Mouse (Mus musculus) large intestine, adult 2 months (tissue): ENCODE data around the gene Ccdc84. TPM values are rescaled to one million over a fixed set of nuclear protein-coding genes. Genes with fewer than 3 reads are reported as not detected.
"Not testable (repeated sequence)": the region's sequence is repeated elsewhere in the genome, so short reads cannot be mapped to it uniquely, and the experiment has no call there.

Source experiments
- DNase-seq: peaks from one replicate; pipeline ENCODE4 v3.0.0-alpha.2; 2012; ENCODE audit warnings: low read depth, low spot score
- WGBS: fragments of 180-500 bp; shearing (Covaris S2); methylation state at CpG from one replicate; pipeline ENCODE4 v1.1.7; 2018; 5-methylcytosine and 5-hydroxymethylcytosine counted together
- polyA plus RNA-seq: library from polyadenylated mRNA; depleted of rRNA; stranded (reverse); fragments of >200 nt; gene quantifications from 2 replicates; pipeline ENCODE4 v1.2.3, GENCODE M21; 2012; rRNA removed

Gene Ccdc84
- 18.0 and 30.4 TPM in 2 replicates for polyA plus RNA-seq

DNA sequence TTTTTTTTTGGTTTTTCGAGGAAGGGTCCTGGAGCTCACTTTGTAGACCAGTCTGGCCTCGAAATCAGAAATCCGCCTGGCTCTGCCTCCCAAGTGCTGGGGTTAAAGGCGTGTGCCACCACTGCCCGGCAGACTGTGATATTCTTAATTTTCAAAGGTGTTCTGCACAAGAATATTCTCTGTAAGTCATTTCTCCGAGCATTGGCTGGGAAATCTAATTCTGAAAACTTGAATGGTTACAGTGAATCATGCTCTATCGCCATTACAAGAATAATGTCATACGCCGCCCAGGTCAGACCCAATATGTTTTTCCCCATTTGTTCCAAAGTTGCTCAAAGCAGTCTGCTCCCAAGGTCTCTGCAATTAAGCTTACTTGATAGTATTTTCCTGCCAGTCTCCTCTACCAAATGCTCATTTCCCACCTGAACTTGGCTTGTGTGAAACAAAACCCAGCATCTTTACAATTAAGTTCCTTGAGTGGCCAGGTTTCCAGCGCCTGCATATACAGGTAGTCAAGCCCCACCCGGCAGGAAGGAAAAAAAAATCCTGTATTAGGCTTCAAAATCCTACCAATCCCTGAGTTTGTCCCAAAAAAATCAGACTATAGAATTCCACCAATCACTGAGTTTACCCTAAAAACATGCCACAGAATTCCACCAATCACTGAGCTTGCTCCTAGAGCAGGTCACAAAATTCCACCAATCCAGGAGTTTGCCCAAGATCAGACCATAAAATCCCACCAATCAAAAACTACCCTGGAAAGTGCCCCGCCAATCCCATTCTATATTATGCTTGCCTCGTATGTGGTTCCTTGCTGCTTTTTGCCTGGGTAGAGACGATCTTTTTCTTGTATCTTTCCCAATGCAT, at the start of gene Ccdc84:
Gene Ccdc84, minus strand, starts transcription at position 51 of the 867 bp plus-strand sequence.
- DNase-seq = no peak
- WGBS = 72% methylated on average over 14 of the region's 14 CpGs

DNA sequence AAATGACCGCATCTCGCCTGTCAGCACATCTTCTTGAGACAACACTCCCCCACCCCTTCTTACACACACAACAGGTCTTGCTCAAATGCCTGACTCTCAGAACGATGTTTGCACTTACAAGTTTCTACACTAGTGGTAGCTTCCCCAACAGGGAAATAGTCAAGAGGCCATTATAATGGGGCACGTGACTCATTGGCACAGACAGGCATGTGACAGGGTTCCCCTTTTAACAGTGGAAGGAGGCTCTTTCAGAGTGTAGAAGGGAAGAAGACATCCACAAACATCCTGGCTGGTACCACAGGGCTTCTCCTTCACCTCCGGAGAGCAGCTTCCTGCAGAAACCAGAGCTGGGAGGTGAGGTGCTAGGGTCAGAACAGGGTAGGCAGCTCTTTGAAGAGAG, 43.6 kb upstream of the Ccdc84 start:
- WGBS = 72% methylated on average over 5 of the region's 5 CpGs
- no peak for DNase-seq

DNA sequence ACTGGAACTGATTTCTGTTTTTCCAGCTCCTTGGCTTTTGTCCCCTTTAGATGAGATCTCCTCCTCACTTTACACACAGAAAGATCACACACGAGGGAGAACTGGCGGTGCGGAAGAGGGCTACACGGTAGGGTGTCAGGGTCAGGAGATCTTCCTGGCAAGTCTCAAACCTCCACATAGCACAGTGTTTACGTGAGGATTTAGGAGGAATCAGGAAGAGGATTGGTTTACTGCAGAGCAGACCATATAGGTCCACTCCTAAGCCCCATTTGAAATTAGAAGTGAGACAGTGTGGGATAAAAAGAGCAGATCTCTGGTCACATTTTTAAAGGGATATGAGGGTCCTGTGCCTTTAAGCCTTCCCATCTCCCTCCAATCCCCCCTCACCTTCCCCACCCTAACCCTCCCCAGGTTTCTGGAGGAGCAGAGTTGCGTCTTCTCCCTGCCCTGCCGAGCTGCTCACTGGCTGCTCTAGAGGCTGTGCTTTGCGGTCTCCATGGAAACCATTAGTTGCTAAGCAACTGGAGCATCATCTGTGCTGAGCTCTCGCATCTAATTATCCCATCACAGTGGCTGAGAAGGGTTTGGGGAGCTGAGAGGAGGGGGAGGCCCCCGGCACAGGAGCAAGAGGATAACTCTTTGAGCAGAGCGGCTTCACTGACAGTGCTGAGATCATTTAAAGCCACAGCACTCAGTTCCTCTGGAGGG, 38.8 kb upstream of the Ccdc84 start:
- no peak for DNase-seq
- WGBS = 21% methylated on average over 11 of the region's 11 CpGs

DNA sequence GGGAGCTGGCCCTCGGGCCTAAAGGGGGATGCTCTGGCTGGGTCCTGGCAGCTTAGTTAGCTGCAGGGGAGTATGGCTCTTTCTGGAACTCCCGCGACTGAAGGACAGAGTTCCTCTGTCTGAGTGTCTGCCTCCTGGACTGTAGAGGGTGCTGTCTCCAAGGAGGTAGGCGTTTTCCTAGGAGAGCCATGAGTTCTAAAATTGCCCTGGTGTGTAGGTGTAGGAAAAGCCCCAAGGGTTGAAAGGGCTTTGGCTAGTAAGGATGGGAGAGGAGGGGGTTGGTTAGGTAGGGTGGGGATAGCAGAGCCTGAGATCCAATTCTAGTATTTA, 36.5 kb upstream of the Ccdc84 start, which contains the start of gene Upk2:
Gene Upk2, minus strand, starts transcription at position 86 of the 330 bp plus-strand sequence.
- 35% methylated on average over 4 of the region's 4 CpGs for WGBS
- no peak for DNase-seq

DNA sequence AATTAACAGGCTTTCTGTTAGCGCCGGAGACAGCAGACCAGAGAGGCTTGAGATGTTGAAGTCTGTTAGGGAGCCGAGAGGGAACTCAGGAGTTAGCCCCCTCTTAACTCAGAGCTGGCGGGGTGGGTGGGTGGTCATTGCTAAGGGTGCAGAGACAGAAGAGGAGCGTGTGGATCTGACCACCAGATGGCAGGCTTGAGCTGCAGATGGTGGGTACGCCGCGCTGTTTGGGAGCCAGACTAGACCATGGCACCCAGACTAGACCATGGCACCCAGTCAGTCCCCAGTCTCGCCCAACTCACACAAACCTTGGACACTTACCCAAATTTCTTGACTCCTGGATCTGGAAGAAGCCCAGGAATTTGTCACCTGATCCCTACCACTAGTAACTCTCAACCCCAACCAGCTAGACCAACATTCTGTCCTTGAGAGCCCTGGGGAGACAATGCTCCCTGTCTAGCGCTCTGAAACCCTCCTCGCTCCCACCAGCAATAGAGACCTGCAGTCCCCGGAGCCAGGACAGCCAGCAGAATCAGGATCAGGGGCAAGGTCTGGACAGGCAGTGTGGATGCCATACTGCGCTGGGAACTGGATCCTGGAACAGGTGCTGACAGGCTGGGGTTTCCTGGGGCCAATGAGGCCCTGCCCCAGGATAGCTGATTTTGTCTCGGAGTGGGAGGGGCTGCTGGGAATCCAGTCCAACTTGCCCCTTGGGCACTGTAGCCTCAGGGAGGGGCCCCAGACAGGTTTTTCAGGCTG, 35.9 kb upstream of the Ccdc84 start:
- WGBS = 16% methylated on average over 14 of the region's 14 CpGs
- peak; percentile 47 for DNase-seq

DNA sequence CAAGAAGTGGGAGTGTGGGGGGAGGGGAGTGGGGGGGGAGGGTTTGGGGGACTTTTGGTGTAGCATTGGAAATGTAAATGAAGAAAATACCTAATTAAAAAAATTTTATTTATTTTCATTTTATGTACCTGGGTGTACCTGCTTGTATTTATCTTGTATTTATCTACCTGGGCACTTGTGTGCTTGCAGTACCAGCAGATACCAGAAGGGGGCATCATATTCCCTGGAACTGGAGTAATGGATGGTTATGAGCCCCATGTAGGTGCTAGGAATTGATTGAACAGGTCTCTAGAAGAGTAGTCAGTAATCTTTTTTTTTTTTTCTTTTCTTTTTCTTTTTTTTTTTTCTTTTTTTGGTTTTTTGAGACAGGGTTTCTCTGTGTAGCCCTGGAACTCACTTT, 32.0 kb upstream of the Ccdc84 start:
- no peak for DNase-seq

DNA sequence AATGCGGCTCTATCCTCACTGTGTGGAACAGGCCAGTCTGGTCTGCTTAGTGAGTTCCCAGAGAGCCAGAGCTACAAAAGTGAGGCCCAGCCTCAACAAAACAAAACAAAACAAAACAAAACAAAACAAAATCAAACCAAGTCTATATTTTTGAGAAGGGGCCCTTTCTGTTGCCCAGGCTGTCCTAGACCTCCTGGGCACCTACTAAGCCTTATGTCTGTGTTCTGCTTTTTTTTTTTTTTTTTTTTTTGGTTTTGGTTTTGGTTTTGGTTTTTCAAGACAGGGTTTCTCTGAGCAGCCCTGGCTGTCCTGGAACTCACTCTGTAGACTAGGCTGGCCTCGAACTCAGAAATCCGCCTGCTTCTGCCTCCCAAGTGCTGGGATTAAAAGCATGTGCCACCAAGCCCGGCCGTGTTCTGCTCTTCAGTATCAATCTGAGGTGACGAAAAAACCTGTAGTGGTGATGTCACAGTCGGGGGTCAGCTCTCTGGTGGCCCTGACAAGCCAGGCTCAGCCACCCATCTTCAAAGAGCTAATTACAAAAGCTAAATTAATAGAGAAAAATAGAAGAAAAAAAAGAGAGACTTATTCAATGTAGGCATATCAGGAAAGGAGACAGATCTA, 26.1 kb upstream of the Ccdc84 start:
- not testable (repeated sequence) for DNase-seq
- 85% methylated on average over 7 of the region's 7 CpGs for WGBS

DNA sequence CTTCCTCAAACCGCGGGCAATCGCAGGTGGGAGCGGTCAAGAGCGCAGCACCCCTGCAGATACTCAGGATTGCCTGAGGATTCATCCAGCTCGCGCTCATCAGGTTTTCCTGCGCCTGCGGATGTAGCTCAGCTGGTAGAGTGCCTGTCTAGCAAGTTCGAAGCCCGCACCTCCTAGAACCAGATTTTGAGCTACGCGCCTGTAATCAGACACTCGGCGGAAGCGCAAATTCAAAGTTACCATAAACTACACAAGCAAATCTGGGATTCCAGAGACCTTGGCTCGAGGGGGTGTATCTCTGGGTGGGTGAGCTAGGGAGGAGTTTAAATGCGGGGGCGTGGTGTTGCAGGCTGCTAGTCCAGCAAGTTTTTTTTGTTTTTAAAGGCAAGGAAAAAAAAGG, 22.6 kb upstream of the Ccdc84 start, which contains the start of gene Foxr1:
Gene Foxr1, minus strand, starts transcription at position 176 of the 400 bp plus-strand sequence.
- DNase-seq = no peak
- WGBS = 71% methylated on average over 19 of the region's 19 CpGs

DNA sequence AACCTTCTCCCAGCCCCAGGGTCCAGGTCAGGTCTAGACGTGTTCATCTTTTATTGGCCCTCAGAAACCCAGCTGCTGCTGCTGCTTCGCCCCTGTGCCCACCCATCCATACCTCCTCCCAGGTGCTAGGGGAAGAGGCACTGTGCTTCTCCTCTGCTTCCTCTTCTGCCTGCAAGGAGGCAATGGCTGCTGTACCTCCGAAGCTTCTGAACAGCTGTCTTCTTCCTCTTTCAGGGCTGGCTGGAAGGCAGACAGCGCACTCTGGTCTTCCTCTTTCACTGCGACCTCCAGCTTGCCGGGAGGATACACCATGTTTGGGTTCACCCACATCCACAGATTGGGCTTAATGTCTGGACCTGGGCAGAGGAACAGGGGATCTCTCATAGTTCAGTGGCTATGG, 17.4 kb upstream of the Ccdc84 start:
- 60% methylated on average over 6 of the region's 6 CpGs for WGBS
- no peak for DNase-seq

DNA sequence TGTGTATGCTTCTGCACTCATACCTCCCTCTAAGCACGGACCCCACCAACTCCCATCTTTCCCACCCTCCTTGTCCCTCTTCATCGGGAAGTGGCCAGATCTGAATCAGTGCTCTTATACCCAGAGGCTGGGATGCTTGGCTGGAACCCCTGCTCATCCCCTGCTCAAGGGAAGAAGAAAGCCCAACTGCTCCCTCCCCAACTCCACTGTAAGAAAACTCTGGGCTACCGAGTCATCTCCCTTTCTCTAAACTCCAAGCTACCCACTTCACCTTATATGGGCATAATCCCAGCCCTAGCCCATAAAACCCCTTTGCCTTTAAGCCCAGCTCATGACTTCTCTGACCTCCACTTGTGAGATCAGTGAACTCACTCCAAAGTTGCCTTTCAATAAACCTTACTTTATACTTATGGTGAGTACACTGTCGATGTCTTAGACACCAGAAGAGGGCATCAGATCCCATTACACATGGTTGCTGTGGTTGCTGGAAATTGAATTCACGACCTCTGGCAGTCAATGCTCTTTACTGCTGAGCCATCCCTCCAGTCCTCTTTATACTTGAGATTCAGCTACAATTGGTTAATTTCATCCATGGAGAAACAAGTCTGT, 14.3 kb upstream of the Ccdc84 start:
- 38% methylated on average over 5 of the region's 5 CpGs for WGBS
- no peak for DNase-seq

DNA sequence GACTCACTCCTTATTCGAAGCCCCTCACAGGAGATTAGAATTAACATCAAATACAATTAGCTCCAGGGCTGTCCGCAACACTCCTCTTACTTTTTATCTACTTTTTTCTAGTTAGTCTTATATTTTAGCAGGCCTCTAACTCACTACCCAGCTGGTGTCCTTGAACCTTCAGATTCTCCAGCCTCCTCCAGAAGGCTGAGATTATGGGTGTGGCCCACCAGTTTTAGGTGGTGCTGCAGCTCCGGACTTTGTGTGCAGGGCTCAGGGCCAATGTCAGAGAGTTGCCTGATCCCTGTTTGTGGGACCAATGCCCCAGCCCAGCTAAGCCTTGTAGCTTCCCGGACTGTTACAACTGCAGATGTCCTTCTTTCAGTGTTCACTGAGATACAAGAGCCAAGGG, 5.2 kb upstream of the Ccdc84 start:
- no peak for DNase-seq
- 55% methylated on average over 4 of the region's 4 CpGs for WGBS

DNA sequence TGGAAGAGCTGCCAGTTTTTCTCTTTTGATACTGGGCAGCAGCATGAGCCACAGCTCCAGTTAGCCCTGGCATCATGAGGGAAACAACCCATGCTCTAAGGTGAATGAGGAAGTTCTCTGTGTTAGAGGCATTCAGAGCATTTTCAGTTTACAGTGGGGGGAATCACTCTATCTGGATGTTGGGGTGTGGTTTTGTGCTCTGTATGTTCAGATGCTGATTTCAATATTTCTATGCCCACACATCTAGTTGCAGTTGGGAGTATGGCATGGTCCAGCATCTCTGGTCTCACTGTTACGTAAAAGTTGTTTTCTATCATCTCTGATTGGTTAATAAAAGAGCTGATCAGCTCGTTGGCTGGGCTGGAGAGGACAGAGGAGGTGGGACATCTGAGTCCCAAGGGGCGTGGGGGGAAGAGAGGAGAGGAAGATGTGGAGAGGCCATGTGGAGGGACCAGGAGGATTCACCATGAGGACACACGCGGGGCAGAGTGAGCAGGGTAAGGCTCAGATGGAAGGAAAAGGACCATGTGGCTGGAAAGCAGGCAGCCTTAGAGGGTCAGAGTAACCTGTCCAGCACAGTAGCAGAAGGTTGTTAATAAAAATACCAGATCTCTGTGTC, 2.0 kb upstream of the Ccdc84 start:
- DNase-seq = no peak
- WGBS = 64% methylated on average over 5 of the region's 5 CpGs

DNA sequence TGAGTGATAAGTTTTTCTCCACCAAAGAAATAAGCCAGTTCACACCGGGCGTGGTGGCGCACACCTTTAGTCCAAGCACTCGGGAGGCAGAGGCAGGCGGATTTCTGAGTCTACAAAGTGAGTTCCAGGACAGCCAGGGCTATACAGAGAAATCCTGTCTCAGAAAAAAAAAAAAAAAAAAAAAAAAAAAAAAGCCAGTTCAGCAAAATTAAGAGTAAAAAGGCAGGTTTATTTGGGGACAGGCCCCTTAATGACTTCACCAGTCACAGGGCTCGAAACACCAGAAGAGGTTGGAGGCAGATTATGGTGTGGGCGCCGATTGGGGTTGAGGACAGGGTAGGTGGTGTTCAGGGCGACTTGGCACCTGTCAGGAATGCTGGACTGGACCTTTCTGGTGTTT, 1.4 kb upstream of the Ccdc84 start:
- not testable (repeated sequence) for DNase-seq
- 94% methylated on average over 9 of the region's 9 CpGs for WGBS

DNA sequence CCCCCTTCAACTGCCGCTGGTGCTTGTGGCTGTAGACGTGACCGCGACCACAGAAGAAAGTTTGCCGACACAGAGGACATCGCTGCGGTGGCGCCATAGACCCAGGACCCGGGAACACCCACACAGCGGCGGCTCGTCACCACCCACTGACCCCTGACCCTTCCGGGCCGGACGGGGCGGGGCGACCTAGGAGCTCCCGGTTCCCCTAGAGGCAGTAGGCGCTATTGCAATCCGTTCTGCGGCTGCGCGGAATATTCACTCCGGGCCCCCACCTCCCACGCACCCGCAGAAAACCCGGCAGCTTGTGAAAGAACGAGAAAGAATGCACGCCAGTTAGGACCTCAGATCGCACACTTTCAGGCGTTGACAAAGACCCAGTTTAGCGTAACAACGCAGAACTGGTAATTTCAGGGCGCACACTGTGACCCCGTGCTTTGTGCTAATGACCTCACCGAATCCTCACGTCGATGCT, 441 bp downstream of the Ccdc84 start:
- WGBS = under 1% methylated on average over 38 of the region's 38 CpGs
- DNase-seq = peak; percentile 71

DNA sequence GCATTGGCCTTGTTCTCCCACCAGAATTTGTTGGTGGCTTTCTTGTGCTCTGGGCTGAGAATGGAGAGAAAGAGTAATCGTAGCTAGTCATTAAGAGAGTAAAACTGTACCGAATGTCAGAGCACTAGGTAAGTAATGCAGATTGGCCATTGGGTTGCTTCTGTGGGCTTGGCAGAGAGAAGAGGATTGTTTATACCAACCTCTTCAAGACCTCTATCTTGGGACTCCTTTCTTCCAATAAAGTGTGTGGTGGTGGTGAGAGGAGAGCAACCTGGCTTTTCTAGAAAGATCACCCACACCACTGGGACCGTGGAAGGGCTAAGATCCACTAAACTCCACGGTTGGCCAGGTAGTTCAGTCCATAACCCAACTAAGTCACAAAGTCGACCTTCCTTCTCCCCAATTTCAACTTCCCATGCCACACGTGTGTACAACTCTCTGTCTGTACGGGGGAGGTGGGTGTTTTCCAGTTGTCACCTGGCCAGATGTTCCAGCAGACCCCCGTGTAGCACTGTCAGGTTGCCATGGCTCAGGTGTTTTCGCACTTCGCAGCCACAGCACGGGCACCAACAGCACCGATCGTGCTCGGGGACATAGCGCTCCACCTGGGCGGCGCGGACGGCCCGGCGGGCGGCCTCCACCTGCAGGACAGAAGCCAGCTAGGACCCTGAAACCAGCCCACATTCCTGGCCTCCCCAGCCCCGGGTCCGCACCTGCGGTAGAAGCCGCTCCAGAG, 1.0 kb downstream of the Ccdc84 start:
- WGBS = 3% methylated on average over 26 of the region's 26 CpGs

DNA sequence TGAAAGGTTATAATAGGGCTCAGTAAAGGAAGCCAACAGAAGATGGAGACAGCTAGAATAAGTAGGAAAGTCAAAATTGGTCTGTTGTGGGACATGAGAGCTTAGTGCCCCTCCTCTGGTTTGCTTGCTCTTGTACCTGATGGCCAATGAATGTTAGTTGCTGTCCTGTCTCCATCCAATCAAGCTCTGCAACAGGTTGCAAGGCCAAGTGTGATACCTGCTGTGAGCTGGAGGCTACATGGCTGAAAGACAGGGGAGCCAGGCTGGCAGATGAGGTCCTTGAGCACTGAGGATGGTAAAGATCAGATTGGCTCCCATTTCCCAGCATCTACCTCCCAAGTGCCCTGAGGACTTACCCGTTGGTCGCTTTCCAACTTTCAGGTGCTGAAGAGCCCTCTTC, 5.6 kb downstream of the Ccdc84 start:
- WGBS = 79% methylated on average over 2 of the region's 2 CpGs

More for the DNA sequence above, 1.0 kb downstream of the Ccdc84 start:
- no peak for DNase-seq

DNA sequence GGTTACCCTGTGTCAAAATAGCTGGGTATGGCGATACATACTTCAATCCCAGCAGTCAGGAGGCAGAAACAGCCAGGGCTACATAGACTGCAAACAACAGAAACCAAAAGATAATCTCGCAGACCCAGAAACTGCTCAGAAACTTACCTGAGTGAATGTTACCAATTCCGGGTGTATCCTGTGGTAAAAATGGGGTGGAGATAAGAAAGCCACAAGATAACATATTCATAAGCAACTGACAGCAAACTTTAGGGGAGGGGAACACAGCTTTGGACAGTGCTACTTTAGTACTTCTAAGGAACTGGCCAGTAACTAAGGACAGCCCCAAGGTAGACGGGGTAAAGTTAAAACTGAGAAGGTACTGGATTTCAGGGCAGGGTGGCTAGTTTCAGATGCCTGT, 6.1 kb downstream of the Ccdc84 start:
- WGBS = 68% methylated on average over 4 of the region's 4 CpGs
- DNase-seq = no peak

More for the DNA sequence above, 5.6 kb downstream of the Ccdc84 start:
- DNase-seq = no peak

DNA sequence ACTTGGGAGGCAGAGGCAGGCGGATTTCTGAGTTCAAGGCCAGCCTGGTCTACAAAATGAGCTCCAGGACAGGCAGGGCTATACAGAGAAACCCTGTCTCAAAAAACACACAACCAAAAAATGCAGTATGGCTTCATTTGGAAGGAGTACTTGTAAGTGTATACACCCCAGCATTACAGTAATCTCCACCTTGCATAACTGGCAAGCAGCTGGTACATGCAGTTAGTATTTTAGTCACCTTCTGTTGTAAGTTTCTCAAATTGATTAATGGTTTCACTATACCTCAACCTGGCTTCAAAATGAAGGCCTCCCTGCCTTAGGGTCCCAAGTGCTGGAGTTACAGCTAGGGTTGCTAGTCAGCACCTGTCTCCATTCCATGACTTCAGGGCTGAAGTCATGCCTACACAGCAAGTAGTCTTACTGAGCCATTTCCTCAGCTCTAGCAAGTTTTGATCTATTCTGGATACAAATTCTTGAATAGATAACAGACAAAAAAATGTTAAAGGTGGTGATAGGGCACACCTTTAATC, 6.7 kb downstream of the Ccdc84 start:
- DNase-seq = no peak
- 95% methylated on average over 1 of the region's 1 CpGs for WGBS
